Mouse (Mus musculus): ENCODE data around the gene Gpr160. TPM values are rescaled to one million over a fixed set of nuclear protein-coding genes. Genes with fewer than 3 reads are reported as not detected.

Gene Gpr160
- polyA plus RNA-seq (2014; fragmentation: Nextera tagmentation; extraction: Ambion mirVana): 4.0 and 4.5 TPM in 2 replicates

- WGBS: under 1% methylated on average over 74 of the region's 75 CpGs
- no peaks in the 10 kb centered on the region; the same call in 1 of the 2 replicates for H3K4me1 ChIP-seq (ENCODE audit: control insufficient read depth, insufficient read depth, low read length)
- peak within 1 kb of the TSS; percentile 97 for H3K4me2 ChIP-seq (replicated peaks; ENCODE audit: low read depth, low read length)
- H3K27me3 ChIP-seq (ENCODE audit: control insufficient read depth, insufficient read depth, low read length): no peaks in the 10 kb centered on the region
- no peaks in the 10 kb centered on the region for H3K9me3 ChIP-seq (ENCODE audit: control insufficient read depth, low read depth, low read length)
- peak within 1 kb of the TSS; percentile 33; the same call in 1 of the 2 replicates for H3K9ac ChIP-seq (replicated peaks; ENCODE audit: low read depth, low read length)
- no peak within 1 kb of the TSS for H3K27ac ChIP-seq (ENCODE audit: low read length)
- H3K4me3 ChIP-seq (ENCODE audit: low read depth, low read length): peak within 1 kb of the TSS; percentile 58
- peak; percentile 90 for ATAC-seq (ENCODE audit: insufficient number of reproducible peaks, insufficient read depth, low FRiP score, low read depth)
- H3K36me3 ChIP-seq (ENCODE audit: control insufficient read depth, insufficient read depth, low read length): no peaks in the 10 kb centered on the region
Observed at GRCm38 (mm10) chr3:30855604-30856458, at the start of gene Gpr160. Gene Gpr160 (plus strand): TSS chr3:30855950.

DNA sequence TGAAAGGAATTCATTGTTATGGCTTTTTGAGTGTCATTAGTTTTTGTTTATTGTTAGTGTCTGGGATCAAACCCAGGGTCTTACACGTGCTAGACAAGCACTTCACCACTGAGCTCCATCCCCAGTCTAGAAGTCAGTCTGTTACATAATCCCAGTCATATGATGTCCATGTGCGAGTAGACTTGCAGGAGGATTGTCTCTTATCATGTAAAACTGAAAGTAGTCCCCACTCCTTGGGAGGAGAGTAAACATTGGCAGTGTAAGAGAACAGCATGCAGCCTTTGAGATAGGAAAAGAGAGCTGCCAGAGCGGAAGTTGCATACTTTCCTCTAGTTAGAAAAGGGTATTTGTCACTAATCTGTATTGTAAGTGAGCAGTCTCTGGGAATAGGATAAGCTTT is 42.9 kb upstream of the Gpr160 start:
- H3K4me2 ChIP-seq (replicated peaks; ENCODE audit: low read depth, low read length): no peak overlapping the region
- 70% methylated on average over 3 of the region's 3 CpGs for WGBS
- no peaks in the 10 kb centered on the region for H3K4me1 ChIP-seq (ENCODE audit: control insufficient read depth, insufficient read depth, low read length)
- H3K27ac ChIP-seq (ENCODE audit: low read length): no peak overlapping the region
- peaks cover 41% of the 10 kb centered on the region for H3K36me3 ChIP-seq (ENCODE audit: control insufficient read depth, insufficient read depth, low read length)
- H3K4me3 ChIP-seq (ENCODE audit: low read depth, low read length): no peak overlapping the region
- H3K9ac ChIP-seq (replicated peaks; ENCODE audit: low read depth, low read length): no peak overlapping the region
- ATAC-seq (ENCODE audit: insufficient number of reproducible peaks, insufficient read depth, low FRiP score, low read depth): no peak
- H3K9me3 ChIP-seq (ENCODE audit: control insufficient read depth, low read depth, low read length): no peaks in the 10 kb centered on the region
- H3K27me3 ChIP-seq (ENCODE audit: control insufficient read depth, insufficient read depth, low read length): no peaks in the 10 kb centered on the region

DNA sequence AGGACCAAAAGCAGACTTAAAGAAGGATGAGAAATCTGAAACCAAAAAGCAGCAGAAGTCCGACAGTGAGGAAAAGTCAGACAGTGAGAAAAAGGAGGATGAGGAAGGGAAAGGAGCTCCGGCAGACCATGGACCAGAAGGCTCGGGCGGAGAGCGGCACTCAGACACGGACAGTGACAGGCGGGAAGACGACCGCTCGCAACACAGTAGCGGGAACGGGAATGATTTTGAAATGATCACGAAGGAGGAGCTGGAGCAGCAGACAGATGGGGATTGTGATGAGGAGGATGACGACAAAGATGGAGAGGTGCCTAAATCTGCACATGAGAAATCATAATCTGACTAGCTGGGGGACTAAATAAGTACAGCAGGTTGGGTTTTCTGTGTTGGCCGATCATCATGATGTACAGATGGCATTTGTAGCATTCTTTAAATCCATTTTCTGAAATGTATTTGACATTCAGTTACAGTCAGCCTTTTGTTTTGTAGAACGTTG is 37.1 kb upstream of the Gpr160 start:
- Histone ChIP-seq H3K27ac (ENCODE audit: low read length) (no peak overlapping the region), H3K4me1 (ENCODE audit: control insufficient read depth, insufficient read depth, low read length) (no peaks in the 10 kb centered on the region), H3K9me3 (ENCODE audit: control insufficient read depth, low read depth, low read length) (no peaks in the 10 kb centered on the region), H3K9ac (replicated peaks; ENCODE audit: low read depth, low read length) (no peak overlapping the region), H3K27me3 (ENCODE audit: control insufficient read depth, insufficient read depth, low read length) (no peaks in the 10 kb centered on the region), H3K36me3 (ENCODE audit: control insufficient read depth, insufficient read depth, low read length) (peaks cover 39% of the 10 kb centered on the region), H3K4me2 (replicated peaks; ENCODE audit: low read depth, low read length) (no peak overlapping the region), H3K4me3 (ENCODE audit: low read depth, low read length) (no peak overlapping the region)
- ATAC-seq (ENCODE audit: insufficient number of reproducible peaks, insufficient read depth, low FRiP score, low read depth): no peak
- WGBS: 97% methylated on average over 16 of the region's 16 CpGs

GRCm38 (mm10) chr3:30822163-30822562 is 33.6 kb upstream of the Gpr160 start:
- no peak for ATAC-seq (ENCODE audit: insufficient number of reproducible peaks, insufficient read depth, low FRiP score, low read depth)
- no peaks in the 10 kb centered on the region for H3K4me1 ChIP-seq (ENCODE audit: control insufficient read depth, insufficient read depth, low read length)
- H3K4me3 ChIP-seq (ENCODE audit: low read depth, low read length): no peak overlapping the region
- H3K9ac ChIP-seq (replicated peaks; ENCODE audit: low read depth, low read length): no peak overlapping the region
- H3K4me2 ChIP-seq (replicated peaks; ENCODE audit: low read depth, low read length): no peak overlapping the region
- no peak overlapping the region for H3K27ac ChIP-seq (ENCODE audit: low read length)
- peaks cover 32% of the 10 kb centered on the region for H3K36me3 ChIP-seq (ENCODE audit: control insufficient read depth, insufficient read depth, low read length)
- no peaks in the 10 kb centered on the region for H3K27me3 ChIP-seq (ENCODE audit: control insufficient read depth, insufficient read depth, low read length)
- 95% methylated on average over 8 of the region's 8 CpGs for WGBS
- no peaks in the 10 kb centered on the region for H3K9me3 ChIP-seq (ENCODE audit: control insufficient read depth, low read depth, low read length)

DNA sequence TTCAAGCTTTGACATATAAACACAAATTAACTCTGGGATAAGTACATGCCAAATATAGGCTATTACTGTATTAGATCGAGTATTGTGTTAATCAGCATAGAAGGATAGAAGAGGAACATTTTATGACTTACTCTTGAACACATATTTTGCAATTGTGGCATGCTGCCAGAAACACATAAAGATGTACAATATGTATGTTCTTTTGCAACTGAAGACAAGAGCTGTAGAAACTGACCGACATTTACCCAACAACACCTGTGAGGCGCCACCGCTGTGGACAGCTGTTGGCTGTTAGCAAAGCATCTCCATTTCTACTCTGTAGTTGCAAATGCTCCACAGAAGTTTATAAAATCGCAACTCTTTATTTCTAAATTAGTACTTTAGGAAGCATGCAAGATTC is 29.7 kb upstream of the Gpr160 start:
- Histone ChIP-seq H3K4me2 (replicated peaks; ENCODE audit: low read depth, low read length) (no peak overlapping the region), H3K4me1 (ENCODE audit: control insufficient read depth, insufficient read depth, low read length) (no peaks in the 10 kb centered on the region), H3K27me3 (ENCODE audit: control insufficient read depth, insufficient read depth, low read length) (no peaks in the 10 kb centered on the region), H3K9ac (replicated peaks; ENCODE audit: low read depth, low read length) (no peak overlapping the region), H3K9me3 (ENCODE audit: control insufficient read depth, low read depth, low read length) (no peaks in the 10 kb centered on the region), H3K36me3 (ENCODE audit: control insufficient read depth, insufficient read depth, low read length) (peaks cover 7% of the 10 kb centered on the region; the same call in 1 of the 2 replicates), H3K4me3 (ENCODE audit: low read depth, low read length) (no peak overlapping the region), H3K27ac (ENCODE audit: low read length) (no peak overlapping the region)
- no peak for ATAC-seq (ENCODE audit: insufficient number of reproducible peaks, insufficient read depth, low FRiP score, low read depth)
- WGBS: 95% methylated on average over 5 of the region's 5 CpGs

- Histone ChIP-seq H3K36me3 (ENCODE audit: control insufficient read depth, insufficient read depth, low read length) (no peaks in the 10 kb centered on the region), H3K4me2 (replicated peaks; ENCODE audit: low read depth, low read length) (no peak overlapping the region), H3K9ac (replicated peaks; ENCODE audit: low read depth, low read length) (no peak overlapping the region), H3K4me3 (ENCODE audit: low read depth, low read length) (no peak overlapping the region), H3K27me3 (ENCODE audit: control insufficient read depth, insufficient read depth, low read length) (no peaks in the 10 kb centered on the region), H3K9me3 (ENCODE audit: control insufficient read depth, low read depth, low read length) (no peaks in the 10 kb centered on the region), H3K27ac (ENCODE audit: low read length) (no peak overlapping the region), H3K4me1 (ENCODE audit: control insufficient read depth, insufficient read depth, low read length) (no peaks in the 10 kb centered on the region)
- WGBS: 65% methylated on average over 15 of the region's 15 CpGs
- no peak for ATAC-seq (ENCODE audit: insufficient number of reproducible peaks, insufficient read depth, low FRiP score, low read depth)
Observed at GRCm38 (mm10) chr3:30831848-30832606, 23.7 kb upstream of the Gpr160 start.

GRCm38 (mm10) chr3:30833254-30833653 is 22.5 kb upstream of the Gpr160 start:
- H3K27ac ChIP-seq (ENCODE audit: low read length): no peak overlapping the region
- 86% methylated on average over 3 of the region's 3 CpGs for WGBS
- no peaks in the 10 kb centered on the region for H3K36me3 ChIP-seq (ENCODE audit: control insufficient read depth, insufficient read depth, low read length)
- H3K9me3 ChIP-seq (ENCODE audit: control insufficient read depth, low read depth, low read length): no peaks in the 10 kb centered on the region; the same call in 1 of the 2 replicates
- no peak for ATAC-seq (ENCODE audit: insufficient number of reproducible peaks, insufficient read depth, low FRiP score, low read depth)
- H3K4me2 ChIP-seq (replicated peaks; ENCODE audit: low read depth, low read length): no peak overlapping the region
- no peak overlapping the region for H3K4me3 ChIP-seq (ENCODE audit: low read depth, low read length)
- H3K4me1 ChIP-seq (ENCODE audit: control insufficient read depth, insufficient read depth, low read length): no peaks in the 10 kb centered on the region
- no peak overlapping the region for H3K9ac ChIP-seq (replicated peaks; ENCODE audit: low read depth, low read length)
- H3K27me3 ChIP-seq (ENCODE audit: control insufficient read depth, insufficient read depth, low read length): no peaks in the 10 kb centered on the region

DNA sequence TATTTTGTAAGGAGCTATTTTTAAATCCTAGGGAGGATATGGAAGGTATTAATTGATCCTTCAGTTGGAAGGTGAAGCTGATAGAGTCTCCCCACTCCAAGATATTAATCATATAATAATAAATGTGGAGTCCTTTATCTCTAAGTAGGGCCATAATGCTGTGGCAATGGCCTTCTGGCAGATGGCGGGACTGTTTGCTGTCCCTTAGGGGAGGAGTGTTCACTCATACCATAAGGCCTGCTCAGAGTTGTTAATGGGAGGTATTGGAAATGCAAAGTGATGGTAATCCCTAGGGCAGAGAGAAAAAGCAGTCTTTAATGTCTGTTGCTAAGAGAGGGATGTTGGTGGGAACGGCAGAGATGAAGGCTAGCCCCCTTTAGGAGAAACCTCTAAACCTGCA is 10.0 kb upstream of the Gpr160 start:
- ATAC-seq (ENCODE audit: insufficient number of reproducible peaks, insufficient read depth, low FRiP score, low read depth): no peak
- Histone ChIP-seq H3K27ac (ENCODE audit: low read length) (no peak overlapping the region), H3K9ac (replicated peaks; ENCODE audit: low read depth, low read length) (no peak overlapping the region), H3K4me2 (replicated peaks; ENCODE audit: low read depth, low read length) (no peak overlapping the region), H3K36me3 (ENCODE audit: control insufficient read depth, insufficient read depth, low read length) (no peaks in the 10 kb centered on the region), H3K4me1 (ENCODE audit: control insufficient read depth, insufficient read depth, low read length) (no peaks in the 10 kb centered on the region), H3K4me3 (ENCODE audit: low read depth, low read length) (no peak overlapping the region), H3K9me3 (ENCODE audit: control insufficient read depth, low read depth, low read length) (no peaks in the 10 kb centered on the region), H3K27me3 (ENCODE audit: control insufficient read depth, insufficient read depth, low read length) (no peaks in the 10 kb centered on the region)
- 84% methylated on average over 2 of the region's 2 CpGs for WGBS

All from stomach, embryonic 14.5 days (tissue).